Mouse (Mus musculus): ENCODE results near the gene Tprn. TPM values are rescaled to one million over a fixed set of nuclear protein-coding genes. Genes with fewer than 3 reads are reported as not detected.

The Tprn gene
- total RNA-seq, 2 experiments from 2014 or later: 2.2 TPM; not detected in 1

- ATAC-seq (replicated peaks; ENCODE audit: low FRiP score, poor library complexity, severe bottlenecking): no peak
Observed at GRCm38 (mm10) chr2:25318971-25319773, 56.8 kb downstream of the Tprn start, which contains the start of gene Grin1. Grin1 (minus strand) TSS chr2:25319187.

Other genes with a start within 250 kb of the Tprn start
Only the 30 nearest of the 34 such genes appear.
- gene Entpd8, start 182.3 kb upstream of the Tprn start, total RNA-seq (2015; ENCODE audit: low replicate concordance): not detected in 2 replicates
- not detected in 2 replicates for gene Entpd8, start 182.3 kb upstream of the Tprn start, total RNA-seq (2017; ENCODE audit: low replicate concordance)
- gene Noxa1, start 167.5 kb upstream of the Tprn start, total RNA-seq (2015; ENCODE audit: low replicate concordance): not detected in 2 replicates
- not detected in 2 replicates for gene Noxa1, start 167.5 kb upstream of the Tprn start, total RNA-seq (2017; ENCODE audit: low replicate concordance)
- gene Nrarp, start 81.9 kb upstream of the Tprn start, total RNA-seq (2015; ENCODE audit: low replicate concordance): 0.42 TPM in 1 of 2 replicates, not detected in the other
- 0.64 and 3.0 TPM in 2 replicates for gene Nrarp, start 81.9 kb upstream of the Tprn start, total RNA-seq (2017; ENCODE audit: low replicate concordance)
- 2.9 and 5.4 TPM in 2 replicates for gene Tor4a, start 65.7 kb upstream of the Tprn start, total RNA-seq (2015; ENCODE audit: low replicate concordance)
- gene Tor4a, start 65.7 kb upstream of the Tprn start, total RNA-seq (2017; ENCODE audit: low replicate concordance): 0.30 and 2.2 TPM in 2 replicates
- gene Nelfb, start 51.1 kb upstream of the Tprn start, total RNA-seq (2015; ENCODE audit: low replicate concordance): 13.0 and 34.4 TPM in 2 replicates
- gene Nelfb, start 51.1 kb upstream of the Tprn start, total RNA-seq (2017; ENCODE audit: low replicate concordance): 15.2 and 29.9 TPM in 2 replicates
- gene Stpg3, start 48.0 kb upstream of the Tprn start, total RNA-seq (2015; ENCODE audit: low replicate concordance): not detected in 2 replicates
- not detected in 2 replicates for gene Stpg3, start 48.0 kb upstream of the Tprn start, total RNA-seq (2017; ENCODE audit: low replicate concordance)
- not detected in 2 replicates for gene Fam166a, start 43.9 kb upstream of the Tprn start, total RNA-seq (2015; ENCODE audit: low replicate concordance)
- not detected in 2 replicates for gene Fam166a, start 43.9 kb upstream of the Tprn start, total RNA-seq (2017; ENCODE audit: low replicate concordance)
- gene Tubb4b, start 37.9 kb upstream of the Tprn start, total RNA-seq (2015; ENCODE audit: low replicate concordance): 940 and 950 TPM in 2 replicates
- gene Tubb4b, start 37.9 kb upstream of the Tprn start, total RNA-seq (2017; ENCODE audit: low replicate concordance): 826 and 920 TPM in 2 replicates
- gene Slc34a3, start 28.3 kb upstream of the Tprn start, total RNA-seq (2015; ENCODE audit: low replicate concordance): not detected in 2 replicates
- gene Slc34a3, start 28.3 kb upstream of the Tprn start, total RNA-seq (2017; ENCODE audit: low replicate concordance): not detected in 2 replicates
- gene Rnf224, start 25.8 kb upstream of the Tprn start, total RNA-seq (2015; ENCODE audit: low replicate concordance): not detected in 2 replicates
- not detected in 2 replicates for gene Rnf224, start 25.8 kb upstream of the Tprn start, total RNA-seq (2017; ENCODE audit: low replicate concordance)
- gene Rnf208, start 20.4 kb upstream of the Tprn start, total RNA-seq (2015; ENCODE audit: low replicate concordance): not detected in 2 replicates
- not detected in 2 replicates for gene Rnf208, start 20.4 kb upstream of the Tprn start, total RNA-seq (2017; ENCODE audit: low replicate concordance)
- not detected in 2 replicates for gene Cysrt1, start 20.2 kb upstream of the Tprn start, total RNA-seq (2015; ENCODE audit: low replicate concordance)
- gene Cysrt1, start 20.2 kb upstream of the Tprn start, total RNA-seq (2017; ENCODE audit: low replicate concordance): not detected in 2 replicates
- 4.0 and 4.6 TPM in 2 replicates for gene AL732309.1, start 15.8 kb upstream of the Tprn start, total RNA-seq (2015; ENCODE audit: low replicate concordance)
- not detected in 2 replicates for gene AL732309.1, start 15.8 kb upstream of the Tprn start, total RNA-seq (2017; ENCODE audit: low replicate concordance)
- 11.9 and 18.9 TPM in 2 replicates for gene Tmem203, start 7.2 kb upstream of the Tprn start, total RNA-seq (2015; ENCODE audit: low replicate concordance)
- gene Tmem203, start 7.2 kb upstream of the Tprn start, total RNA-seq (2017; ENCODE audit: low replicate concordance): 1.8 and 8.5 TPM in 2 replicates
- 114 and 128 TPM in 2 replicates for gene Ssna1, start 9.8 kb downstream of the Tprn start, total RNA-seq (2015; ENCODE audit: low replicate concordance)
- 46.2 and 81.0 TPM in 2 replicates for gene Ssna1, start 9.8 kb downstream of the Tprn start, total RNA-seq (2017; ENCODE audit: low replicate concordance)
- gene Anapc2, start 9.9 kb downstream of the Tprn start, total RNA-seq (2015; ENCODE audit: low replicate concordance): 34.6 and 55.8 TPM in 2 replicates
- 29.7 and 40.0 TPM in 2 replicates for gene Anapc2, start 9.9 kb downstream of the Tprn start, total RNA-seq (2017; ENCODE audit: low replicate concordance)
- not detected in 2 replicates for gene Tmem210, start 25.5 kb downstream of the Tprn start, total RNA-seq (2015; ENCODE audit: low replicate concordance)
- gene Tmem210, start 25.5 kb downstream of the Tprn start, total RNA-seq (2017; ENCODE audit: low replicate concordance): not detected in 2 replicates
- not detected in 2 replicates for gene Lrrc26, start 27.3 kb downstream of the Tprn start, total RNA-seq (2015; ENCODE audit: low replicate concordance)
- gene Lrrc26, start 27.3 kb downstream of the Tprn start, total RNA-seq (2017; ENCODE audit: low replicate concordance): not detected in 2 replicates
- not detected in 2 replicates for gene Grin1, start 56.6 kb downstream of the Tprn start, total RNA-seq (2015; ENCODE audit: low replicate concordance)
- gene Grin1, start 56.6 kb downstream of the Tprn start, total RNA-seq (2017; ENCODE audit: low replicate concordance): not detected in 2 replicates
- 20.9 and 40.2 TPM in 2 replicates for gene Man1b1, start 69.7 kb downstream of the Tprn start, total RNA-seq (2015; ENCODE audit: low replicate concordance)
- 34.1 and 51.6 TPM in 2 replicates for gene Man1b1, start 69.7 kb downstream of the Tprn start, total RNA-seq (2017; ENCODE audit: low replicate concordance)
- 4.7 TPM in 1 of 2 replicates, not detected in the other for gene Dpp7, start 93.7 kb downstream of the Tprn start, total RNA-seq (2015; ENCODE audit: low replicate concordance)
- gene Dpp7, start 93.7 kb downstream of the Tprn start, total RNA-seq (2017; ENCODE audit: low replicate concordance): 0.68 and 6.2 TPM in 2 replicates
- 8.8 and 13.3 TPM in 2 replicates for gene Uap1l1, start 103.1 kb downstream of the Tprn start, total RNA-seq (2015; ENCODE audit: low replicate concordance)
- gene Uap1l1, start 103.1 kb downstream of the Tprn start, total RNA-seq (2017; ENCODE audit: low replicate concordance): 0.30 and 2.7 TPM in 2 replicates
- gene Sapcd2, start 109.7 kb downstream of the Tprn start, total RNA-seq (2015; ENCODE audit: low replicate concordance): 5.9 and 10.1 TPM in 2 replicates
- gene Sapcd2, start 109.7 kb downstream of the Tprn start, total RNA-seq (2017; ENCODE audit: low replicate concordance): 7.8 and 9.6 TPM in 2 replicates
- not detected in 2 replicates for gene Entpd2, start 133.3 kb downstream of the Tprn start, total RNA-seq (2015; ENCODE audit: low replicate concordance)
- not detected in 2 replicates for gene Entpd2, start 133.3 kb downstream of the Tprn start, total RNA-seq (2017; ENCODE audit: low replicate concordance)
- gene Npdc1, start 136.7 kb downstream of the Tprn start, total RNA-seq (2015; ENCODE audit: low replicate concordance): not detected in 2 replicates
- gene Npdc1, start 136.7 kb downstream of the Tprn start, total RNA-seq (2017; ENCODE audit: low replicate concordance): not detected in 2 replicates
- 4.3 TPM in 1 of 2 replicates, not detected in the other for gene Fut7, start 160.6 kb downstream of the Tprn start, total RNA-seq (2015; ENCODE audit: low replicate concordance)
- 0.77 TPM in 1 of 2 replicates, not detected in the other for gene Fut7, start 160.6 kb downstream of the Tprn start, total RNA-seq (2017; ENCODE audit: low replicate concordance)
- 5.0 and 5.8 TPM in 2 replicates for gene Abca2, start 166.1 kb downstream of the Tprn start, total RNA-seq (2015; ENCODE audit: low replicate concordance)
- 1.3 and 2.4 TPM in 2 replicates for gene Abca2, start 166.1 kb downstream of the Tprn start, total RNA-seq (2017; ENCODE audit: low replicate concordance)
- not detected in 2 replicates for gene Clic3, start 194.2 kb downstream of the Tprn start, total RNA-seq (2015; ENCODE audit: low replicate concordance)
- gene Clic3, start 194.2 kb downstream of the Tprn start, total RNA-seq (2017; ENCODE audit: low replicate concordance): not detected in 2 replicates
- gene Paxx, start 198.5 kb downstream of the Tprn start, total RNA-seq (2015; ENCODE audit: low replicate concordance): 17.6 and 24.5 TPM in 2 replicates
- 5.3 TPM in 1 of 2 replicates, not detected in the other for gene Paxx, start 198.5 kb downstream of the Tprn start, total RNA-seq (2017; ENCODE audit: low replicate concordance)
- not detected in 2 replicates for gene Ptgds, start 207.4 kb downstream of the Tprn start, total RNA-seq (2015; ENCODE audit: low replicate concordance)
- not detected in 2 replicates for gene Ptgds, start 207.4 kb downstream of the Tprn start, total RNA-seq (2017; ENCODE audit: low replicate concordance)

All from erythroid progenitor cell, adult 5-6 weeks (primary cell).